Mouse (Mus musculus) heart, embryonic 14.5 days (tissue): ENCODE data around the gene Ptprs. TPM values are rescaled to one million over a fixed set of nuclear protein-coding genes. Genes with fewer than 3 reads are reported as not detected.

Source experiments
- ATAC-seq: fragments of 200-750 bp; cut with Nextera tagmentation; 2 replicates; pipeline ENCODE4 v1.8.0; 2017; ENCODE audit warnings: low read depth, moderate TSS enrichment; ENCODE audit not compliant: insufficient number of reproducible peaks, insufficient read depth, low FRiP score
- H3K27ac ChIP-seq, 2 experiments: fragments of 200-500 bp in 1 of 2; fragments of 300-500 bp in 1 of 2; sonication (generic) in 1 of 2; replicated peaks in 1 of 2; 2 replicates each; pipeline ENCODE4 v1.5.1; 2012 to 2014; ENCODE audit warnings: low read depth in 2 of 2, low read length in 2 of 2, control low read depth in 1 of 2, mild to moderate bottlenecking in 1 of 2, mixed read lengths in 1 of 2; ENCODE audit not compliant: control insufficient read depth in 1 of 2, insufficient read depth in 1 of 2
- H3K27me3 ChIP-seq: fragments of 300-500 bp; sonication (generic); 2 replicates; pipeline ENCODE4 v1.6.1; 2014; ENCODE audit warnings: mild to moderate bottlenecking, low read length, control low read depth; ENCODE audit not compliant: control insufficient read depth, insufficient read depth
- H3K36me3 ChIP-seq: fragments of 300-500 bp; sonication (generic); 2 replicates; pipeline ENCODE4 v1.6.1; 2014; ENCODE audit warnings: mild to moderate bottlenecking, control low read depth, low read length, mixed read lengths; ENCODE audit not compliant: control insufficient read depth, insufficient read depth
- H3K4me1 ChIP-seq, 2 experiments: fragments of 200-500 bp in 1 of 2; fragments of 300-500 bp in 1 of 2; sonication (generic) in 1 of 2; 2 replicates each; pipeline ENCODE4 v1.6.1; 2012 to 2014; ENCODE audit warnings: low read length in 2 of 2, control low read depth in 1 of 2, mixed read lengths in 1 of 2; ENCODE audit not compliant: control insufficient read depth in 2 of 2, insufficient read depth in 2 of 2
- H3K4me2 ChIP-seq: fragments of 300-500 bp; sonication (generic); 2 replicates; pipeline ENCODE4 v1.6.1; 2014; ENCODE audit warnings: mild to moderate bottlenecking, low read length
- H3K4me3 ChIP-seq, 2 experiments: fragments of 200-500 bp in 1 of 2; fragments of 300-500 bp in 1 of 2; sonication (generic) in 1 of 2; 2 replicates each; pipeline ENCODE4 v1.5.1; 2012 to 2014; ENCODE audit warnings: low read length in 2 of 2, mild to moderate bottlenecking in 2 of 2, control low read depth in 1 of 2, low read depth in 1 of 2, moderate library complexity in 1 of 2; ENCODE audit not compliant: control insufficient read depth in 1 of 2, insufficient read depth in 1 of 2
- H3K9ac ChIP-seq: fragments of 300-500 bp; sonication (generic); 2 replicates; pipeline ENCODE4 v1.6.1; 2014; ENCODE audit warnings: mild to moderate bottlenecking, low read length
- H3K9me3 ChIP-seq: fragments of 300-500 bp; sonication (generic); 2 replicates; pipeline ENCODE4 v1.6.1; 2016; ENCODE audit warnings: low read length, control low read depth; ENCODE audit not compliant: control insufficient read depth
- WGBS: fragments of 180-500 bp; shearing (Covaris S2); extraction: QIAGEN DNeasy Blood & Tissue Kit; methylation state at CpG from one replicate; pipeline ENCODE4 v1.1.7; 2014; 5-methylcytosine and 5-hydroxymethylcytosine counted together
- polyA plus RNA-seq: library from polyadenylated mRNA; unstranded; fragments of >200 nt; fragmentation: Nextera tagmentation; extraction: Ambion mirVana; gene quantifications from 2 replicates; pipeline ENCODE4 v1.2.1, GENCODE M21; 2014

Ptprs gene
- polyA plus RNA-seq, 1 experiment from 2014 or later: 60.1 TPM

DNA sequence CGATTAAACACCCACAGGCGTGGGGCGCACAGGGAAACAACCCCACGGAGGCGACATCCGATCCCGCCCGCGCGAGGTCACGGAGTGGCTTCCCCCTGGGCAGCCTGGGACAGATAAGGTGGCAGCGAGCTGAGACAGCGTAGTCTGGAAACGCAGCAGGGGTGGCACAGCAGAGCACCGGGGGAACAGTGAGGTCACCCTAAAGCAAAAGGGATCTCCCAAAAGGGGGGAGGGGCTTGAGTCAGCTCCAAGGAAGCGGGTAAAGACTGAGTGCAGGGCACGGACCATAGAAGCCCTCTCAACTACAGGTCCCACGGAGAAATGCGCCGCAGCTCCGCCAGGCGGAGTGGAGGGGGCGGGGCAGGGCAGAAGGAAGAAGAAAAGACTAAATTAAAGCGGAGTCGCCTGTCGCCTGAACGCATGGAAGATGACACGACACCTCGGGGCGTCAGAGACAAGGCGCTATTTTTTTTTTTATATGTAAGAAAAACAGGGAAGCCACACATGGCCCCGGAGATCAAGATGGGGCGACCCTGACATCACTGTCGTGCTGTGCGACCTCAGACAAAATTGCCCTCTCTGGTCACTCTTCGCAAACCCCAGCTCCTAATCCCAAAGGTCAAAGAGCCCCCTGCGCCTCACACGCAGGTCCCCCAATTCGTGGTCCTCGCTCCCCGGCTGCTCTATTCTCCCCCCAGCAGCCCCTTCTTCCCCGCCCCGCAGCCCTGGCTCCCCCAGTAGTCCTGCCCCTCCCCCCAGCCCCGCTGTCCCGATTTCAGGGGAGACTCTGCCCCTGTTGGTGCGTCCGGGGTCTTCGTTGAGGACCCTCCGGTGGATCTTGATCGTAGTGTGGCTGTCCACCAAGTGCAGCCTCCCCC, 3.3 kb downstream of the Ptprs start:
- H3K4me2 ChIP-seq: peak overlapping the region; percentile 97
- H3K4me3 ChIP-seq: peak overlapping the region; percentile 34 to 73
- H3K27ac ChIP-seq: no peak overlapping the region
- H3K9ac ChIP-seq: peak overlapping the region; percentile 85
- H3K36me3 ChIP-seq: no peaks in the 10 kb centered on the region
- peaks cover 11% of the 10 kb centered on the region for H3K27me3 ChIP-seq
- peaks cover 49 to 62% of the 10 kb centered on the region in 2 experiments for H3K4me1 ChIP-seq
- 2% methylated on average over 49 of the region's 50 CpGs for WGBS
- peaks cover 6% of the 10 kb centered on the region; the same call in 1 of the 2 replicates for H3K9me3 ChIP-seq
- ATAC-seq: no peak

DNA sequence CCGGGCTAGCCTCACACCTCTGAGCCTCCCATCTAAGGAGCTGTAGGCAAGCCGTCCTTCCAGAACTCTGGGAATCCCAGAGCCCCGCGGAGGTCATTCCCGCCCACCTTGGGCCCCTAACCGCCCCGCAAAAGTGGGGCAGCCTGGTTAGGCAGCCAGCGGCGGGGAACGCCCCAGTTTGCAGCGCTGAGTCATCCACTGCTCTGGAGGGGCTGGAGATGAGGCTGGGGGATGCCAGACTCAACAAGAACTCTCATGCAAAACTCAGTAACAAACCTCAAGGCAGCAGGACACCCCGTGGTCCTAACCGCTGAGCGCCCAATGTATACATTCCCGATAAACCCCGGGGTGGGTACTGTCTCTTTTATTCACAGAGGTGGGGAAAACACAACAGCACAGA, 4.2 kb downstream of the Ptprs start:
- H3K9me3 ChIP-seq: peaks cover 6% of the 10 kb centered on the region; the same call in 1 of the 2 replicates
- no peak for ATAC-seq
- WGBS: 12% methylated on average over 16 of the region's 16 CpGs
- peaks cover 54 to 70% of the 10 kb centered on the region in 2 experiments for H3K4me1 ChIP-seq
- H3K4me2 ChIP-seq: peak overlapping the region; percentile 97
- no peak overlapping the region for H3K4me3 ChIP-seq
- peaks cover 11% of the 10 kb centered on the region for H3K27me3 ChIP-seq
- no peak overlapping the region for H3K9ac ChIP-seq
- no peaks in the 10 kb centered on the region for H3K36me3 ChIP-seq
- no peak overlapping the region for H3K27ac ChIP-seq

DNA sequence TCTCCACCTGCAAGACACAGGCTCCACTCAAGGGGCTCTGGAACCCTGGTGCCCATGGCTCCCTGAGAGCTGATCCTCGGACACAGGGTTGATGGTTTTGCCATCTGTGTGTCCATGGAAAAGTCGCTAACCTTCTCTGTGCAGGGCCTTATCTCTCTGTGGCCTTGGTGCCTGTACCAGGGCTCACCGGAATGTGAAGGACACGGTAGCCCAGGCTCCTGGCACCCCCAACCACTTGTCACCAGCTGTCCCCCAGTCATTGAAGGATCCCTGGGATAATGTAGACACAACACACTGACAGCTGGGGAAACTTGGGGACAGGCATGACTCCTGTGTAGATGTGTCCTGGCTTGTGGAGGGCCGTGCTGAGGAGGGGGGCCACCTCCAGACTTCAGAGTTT, 5.1 kb downstream of the Ptprs start:
- Histone ChIP-seq H3K9me3 (no peaks in the 10 kb centered on the region), H3K27me3 (peaks cover 11% of the 10 kb centered on the region), H3K9ac (no peak overlapping the region), H3K4me1 (peaks cover 54 to 70% of the 10 kb centered on the region in 2 experiments), H3K27ac (no peak overlapping the region), H3K4me3 (no peak overlapping the region), H3K36me3 (no peaks in the 10 kb centered on the region), H3K4me2 (no peak overlapping the region)
- no peak for ATAC-seq
- 68% methylated on average over 5 of the region's 5 CpGs for WGBS

DNA sequence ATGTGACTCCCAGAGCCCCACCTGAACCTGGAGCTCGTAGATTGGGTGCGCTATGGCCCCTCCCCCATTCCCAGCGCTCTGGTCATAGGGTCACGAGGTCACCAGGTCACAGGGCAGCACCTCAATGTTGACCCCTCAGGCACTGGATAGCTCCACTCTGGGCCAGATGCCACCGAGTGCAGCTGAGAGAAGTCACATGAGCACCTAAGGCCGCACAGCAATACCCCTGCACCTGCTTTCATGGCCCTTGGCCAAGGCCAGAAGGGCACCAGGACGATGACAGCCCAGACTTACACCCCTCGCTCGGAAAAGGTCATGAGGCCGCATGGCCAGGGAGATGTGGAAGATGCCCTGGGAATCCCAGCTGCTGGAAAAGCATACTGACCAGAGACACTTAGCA, 5.7 kb downstream of the Ptprs start:
- H3K9ac ChIP-seq: peak overlapping the region; percentile 69; the same call in 1 of the 2 replicates
- peak overlapping the region; percentile 36 to 44; a peak in 2 of 4 replicates for H3K4me3 ChIP-seq
- no peaks in the 10 kb centered on the region for H3K9me3 ChIP-seq
- WGBS: 26% methylated on average over 10 of the region's 10 CpGs
- ATAC-seq: no peak
- H3K27ac ChIP-seq: no peak overlapping the region
- peak overlapping the region; percentile 75 for H3K4me2 ChIP-seq
- H3K36me3 ChIP-seq: no peaks in the 10 kb centered on the region
- peaks cover 53 to 68% of the 10 kb centered on the region in 2 experiments for H3K4me1 ChIP-seq
- peaks cover 11% of the 10 kb centered on the region for H3K27me3 ChIP-seq

DNA sequence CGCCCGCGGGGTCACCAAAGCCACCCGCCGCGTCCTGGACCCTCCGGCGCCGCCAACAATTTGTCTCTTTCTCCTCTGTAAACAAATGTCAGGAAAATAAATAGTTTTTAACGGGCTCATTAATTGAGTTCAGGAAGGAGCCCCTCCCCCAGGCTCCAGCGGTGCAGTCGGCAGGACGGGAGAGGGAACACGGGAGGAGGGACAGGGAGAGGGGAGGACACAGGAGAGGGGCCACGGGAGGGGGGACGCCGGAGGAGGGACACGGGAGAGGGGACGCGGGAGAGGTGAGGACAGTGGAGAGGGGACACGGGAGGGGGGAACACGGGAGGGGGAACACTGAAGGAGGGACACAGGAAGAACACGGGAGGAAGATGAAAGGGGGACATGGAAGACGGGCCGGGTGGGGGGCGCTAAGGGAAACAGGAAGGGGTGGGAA, 6.3 kb downstream of the Ptprs start:
- no peaks in the 10 kb centered on the region for H3K36me3 ChIP-seq
- no peaks in the 10 kb centered on the region for H3K9me3 ChIP-seq
- peak overlapping the region; percentile 75 for H3K4me2 ChIP-seq
- H3K9ac ChIP-seq: peak overlapping the region; percentile 69
- 2% methylated on average over 21 of the region's 26 CpGs for WGBS
- peak overlapping the region; percentile 36 to 44 for H3K4me3 ChIP-seq
- peaks cover 48 to 64% of the 10 kb centered on the region in 2 experiments for H3K4me1 ChIP-seq
- peak overlapping the region in 1 of 2 experiments; percentile 59; a peak in 1 of 4 replicates for H3K27ac ChIP-seq
- H3K27me3 ChIP-seq: peaks cover 11% of the 10 kb centered on the region
- ATAC-seq: no peak

DNA sequence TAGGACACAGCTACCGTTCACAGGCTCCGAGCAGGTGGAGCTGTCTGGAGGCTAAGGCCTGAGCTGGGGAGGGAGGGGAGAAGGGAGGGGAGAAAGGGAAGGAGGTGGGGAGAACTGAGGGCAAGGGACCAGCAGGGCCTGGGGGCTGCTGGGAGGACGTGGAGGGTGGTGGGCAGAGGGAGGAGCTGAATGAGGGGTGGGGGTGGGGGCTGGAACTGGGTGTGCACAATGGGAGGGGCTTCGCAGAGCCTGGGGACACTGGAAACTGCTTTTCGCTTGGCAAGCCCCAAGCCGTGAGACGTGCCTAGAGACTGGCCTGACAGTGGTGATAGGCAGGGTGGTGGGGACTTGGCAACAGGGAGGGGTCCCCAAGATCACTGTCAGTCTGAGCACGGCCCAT, 7.0 kb downstream of the Ptprs start:
- Histone ChIP-seq H3K36me3 (no peaks in the 10 kb centered on the region), H3K9me3 (no peaks in the 10 kb centered on the region), H3K4me1 (peaks cover 41 to 57% of the 10 kb centered on the region in 2 experiments), H3K4me2 (peak overlapping the region; percentile 75), H3K9ac (peak overlapping the region; percentile 69), H3K27me3 (peaks cover 6% of the 10 kb centered on the region), H3K27ac (peak overlapping the region; percentile 57 to 59), H3K4me3 (peak overlapping the region; percentile 36 to 44; a peak in 2 of 4 replicates)
- WGBS: 24% methylated on average over 8 of the region's 8 CpGs
- ATAC-seq: no peak

DNA sequence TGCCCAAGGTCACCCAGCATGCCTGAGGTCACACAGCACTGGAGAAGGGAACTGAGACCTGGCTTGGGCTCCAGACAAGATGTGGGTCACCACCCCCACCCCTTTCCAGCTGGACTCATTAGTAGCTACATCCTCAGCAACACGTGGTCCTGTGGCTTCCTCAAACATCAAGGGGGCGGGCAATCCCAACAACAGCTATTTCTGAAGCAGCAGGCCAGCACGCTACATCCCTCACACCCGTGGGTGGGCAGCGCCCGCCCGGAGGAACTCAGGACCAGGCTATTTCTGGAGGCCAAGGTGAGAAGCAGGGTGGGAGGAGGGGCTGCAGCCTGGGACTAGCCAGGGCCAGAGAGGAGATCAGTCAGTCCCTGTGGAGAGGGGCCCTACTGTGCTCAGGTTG, 7.4 kb downstream of the Ptprs start:
- Histone ChIP-seq H3K27me3 (peaks cover 4% of the 10 kb centered on the region), H3K4me2 (peak overlapping the region; percentile 75), H3K27ac (peak overlapping the region; percentile 57 to 59), H3K9ac (peak overlapping the region; percentile 69), H3K36me3 (no peaks in the 10 kb centered on the region), H3K4me3 (no peak overlapping the region), H3K4me1 (peaks cover 37 to 53% of the 10 kb centered on the region in 2 experiments), H3K9me3 (no peaks in the 10 kb centered on the region)
- WGBS: 17% methylated on average over 7 of the region's 7 CpGs
- ATAC-seq: peak; percentile 29; the same call in 1 of the 2 replicates
